Mouse (Mus musculus) T-helper 1 cell (primary cell): ENCODE measurements around the gene Ncor2.

ENCODE experiments used
- in situ Hi-C: fragments of 300-600 bp; cut with MboI, MseI; formaldehyde crosslinking; loops from one replicate; pipeline ENCODE4 v1.15.1; 2025; ENCODE audit warnings: high pct_unique_total_duplicates

Gene Ncor2

DNA sequence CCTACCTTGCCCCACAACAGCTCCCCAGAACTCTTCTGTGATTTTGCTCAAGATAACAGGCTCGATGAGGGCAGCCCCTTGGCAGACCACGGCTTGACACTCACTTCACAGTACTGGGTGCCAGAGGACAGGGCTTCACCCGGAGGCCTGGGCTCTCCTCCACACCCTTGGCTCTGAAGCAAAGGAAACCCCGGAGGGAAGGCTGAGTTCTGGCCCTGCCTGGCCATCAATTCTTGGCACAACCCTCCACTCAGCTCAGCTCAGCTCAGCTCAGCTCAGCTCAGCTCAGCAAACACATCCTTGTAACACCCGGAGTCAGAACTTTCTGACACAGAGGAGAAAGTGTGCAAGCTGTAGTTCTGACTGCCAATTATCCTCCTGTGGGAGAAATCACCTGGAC is 30.3 kb downstream of the Ncor2 start:
- in situ Hi-C loops, result loop anchor here (25.0 kb wide), 2 partner anchors 511 to 1789 kb away; partner anchors contain the start of gene Atp6v0a2

DNA sequence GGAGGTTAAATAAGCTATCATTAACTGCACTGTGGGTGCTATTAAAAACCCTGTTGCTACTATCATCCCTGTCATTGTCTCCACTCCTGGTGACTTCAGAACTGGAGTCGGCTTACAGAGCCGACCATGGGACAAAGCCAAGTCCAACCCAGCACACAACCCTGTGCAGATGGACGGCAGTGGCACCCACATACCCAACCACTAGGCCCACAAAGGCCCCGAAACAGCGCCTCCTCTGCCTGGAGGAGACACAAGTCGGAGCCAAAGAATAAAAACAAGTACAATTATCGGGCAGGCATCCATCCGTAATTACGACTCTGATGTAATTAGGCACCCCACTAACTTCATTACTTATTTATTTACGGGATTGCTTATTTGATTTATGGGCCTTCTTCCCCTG is 30.8 kb downstream of the Ncor2 start:
- in situ Hi-C loops, result loop anchor here (25.0 kb wide), 2 partner anchors 511 to 1789 kb away; partner anchors contain the start of gene Atp6v0a2

DNA sequence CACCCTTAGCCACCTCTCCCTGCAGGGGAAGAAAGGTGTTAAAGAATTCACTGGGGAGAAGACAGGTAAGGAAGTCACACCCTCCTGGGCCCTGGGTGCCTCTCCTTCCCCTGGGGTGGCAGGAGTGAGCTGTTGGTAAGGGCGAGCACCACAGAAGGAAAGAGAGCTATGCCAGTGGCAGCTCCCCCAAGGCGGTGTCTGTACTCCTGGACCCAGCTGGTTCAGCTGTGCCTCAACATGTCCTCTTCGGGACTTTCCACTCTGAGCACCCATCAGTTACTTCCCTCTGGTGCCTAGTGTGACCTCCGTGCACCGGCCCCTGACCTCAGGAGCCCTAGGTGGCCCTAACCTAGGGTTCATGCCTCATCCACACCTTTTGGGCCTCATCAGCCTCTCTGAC is 31.9 kb downstream of the Ncor2 start:
- in situ Hi-C loops, result loop anchor here (25.0 kb wide), 2 partner anchors 510 to 1790 kb away; partner anchors contain the start of gene Atp6v0a2

DNA sequence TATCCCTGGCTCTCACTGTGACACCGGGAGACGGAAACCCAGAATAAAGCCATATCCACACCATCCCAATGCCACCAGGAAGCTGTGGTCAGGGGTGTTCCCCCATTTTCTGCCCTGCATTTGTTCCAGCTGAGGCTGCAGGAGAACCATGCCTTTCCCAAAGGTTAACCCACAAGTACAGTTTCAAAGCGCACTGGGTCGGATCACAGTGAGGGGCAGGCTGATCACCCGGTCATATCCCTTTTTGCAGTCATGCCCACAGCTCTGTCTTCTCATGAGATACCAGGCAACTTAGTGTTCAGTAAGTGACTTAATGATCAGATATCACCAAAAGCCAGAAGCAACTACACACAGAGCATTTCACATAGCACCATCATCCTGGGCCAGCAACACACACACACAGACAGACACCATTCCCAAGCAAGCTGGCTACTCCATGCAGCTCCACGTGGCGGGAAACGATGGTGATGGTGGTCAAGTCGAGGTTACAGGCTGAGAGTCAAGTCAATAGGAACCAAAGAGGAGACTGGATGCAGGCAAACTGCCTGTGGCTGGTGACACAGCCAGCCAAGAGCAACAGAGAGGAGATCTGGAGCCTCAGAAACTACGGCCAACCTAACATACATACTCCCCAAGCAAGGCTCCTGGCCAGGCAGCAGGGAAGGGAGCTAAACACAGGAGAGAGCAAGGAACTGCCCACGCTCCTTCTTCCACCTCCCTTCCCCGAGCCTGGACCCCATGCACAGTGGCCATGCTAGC is 35.7 kb downstream of the Ncor2 start:
- in situ Hi-C loops, result loop anchor here (25.0 kb wide), 2 partner anchors 506 to 1794 kb away; partner anchors contain the start of gene Atp6v0a2

DNA sequence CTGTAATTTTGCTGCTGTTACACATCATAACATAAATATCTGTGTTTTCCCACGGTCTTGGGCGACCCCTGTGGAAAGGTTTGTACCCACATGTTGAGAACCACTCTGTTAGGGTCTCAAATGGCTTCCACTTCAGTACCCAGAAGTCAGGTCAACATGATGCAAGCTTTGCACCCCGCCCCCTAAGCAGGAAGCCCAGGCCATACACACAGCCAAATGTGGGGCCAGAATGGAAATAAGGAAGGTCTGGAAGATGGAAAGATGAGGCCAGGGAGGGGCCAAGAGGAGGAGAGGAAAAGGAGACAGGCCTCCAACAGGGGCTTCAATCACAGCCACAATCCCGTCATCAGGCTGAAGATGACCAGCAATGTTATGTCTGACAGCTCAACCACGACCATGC is 37.1 kb downstream of the Ncor2 start:
- in situ Hi-C loops, result loop anchor here (25.0 kb wide), 2 partner anchors 505 to 1795 kb away; partner anchors contain the start of gene Atp6v0a2

DNA sequence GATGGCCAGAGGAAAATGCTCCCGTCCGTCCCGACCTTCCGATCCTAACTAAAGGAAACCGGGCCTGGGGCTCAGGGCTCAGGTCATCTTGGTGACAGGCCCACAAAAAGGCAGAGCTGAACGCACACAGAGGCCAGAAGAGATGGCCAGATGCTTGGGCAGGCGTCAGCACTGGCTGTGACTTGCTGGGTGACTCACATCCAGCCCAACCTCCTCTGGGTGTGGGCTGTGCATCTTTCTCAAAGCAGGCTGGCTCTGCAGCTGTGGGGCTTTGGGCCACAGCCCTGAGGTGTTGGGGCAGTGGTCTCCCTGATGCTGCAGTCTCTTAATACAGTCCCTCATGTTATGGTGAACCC is 37.5 kb downstream of the Ncor2 start:
- in situ Hi-C loops, result loop anchor here (25.0 kb wide), 2 partner anchors 504 to 1796 kb away; partner anchors contain the start of gene Atp6v0a2

DNA sequence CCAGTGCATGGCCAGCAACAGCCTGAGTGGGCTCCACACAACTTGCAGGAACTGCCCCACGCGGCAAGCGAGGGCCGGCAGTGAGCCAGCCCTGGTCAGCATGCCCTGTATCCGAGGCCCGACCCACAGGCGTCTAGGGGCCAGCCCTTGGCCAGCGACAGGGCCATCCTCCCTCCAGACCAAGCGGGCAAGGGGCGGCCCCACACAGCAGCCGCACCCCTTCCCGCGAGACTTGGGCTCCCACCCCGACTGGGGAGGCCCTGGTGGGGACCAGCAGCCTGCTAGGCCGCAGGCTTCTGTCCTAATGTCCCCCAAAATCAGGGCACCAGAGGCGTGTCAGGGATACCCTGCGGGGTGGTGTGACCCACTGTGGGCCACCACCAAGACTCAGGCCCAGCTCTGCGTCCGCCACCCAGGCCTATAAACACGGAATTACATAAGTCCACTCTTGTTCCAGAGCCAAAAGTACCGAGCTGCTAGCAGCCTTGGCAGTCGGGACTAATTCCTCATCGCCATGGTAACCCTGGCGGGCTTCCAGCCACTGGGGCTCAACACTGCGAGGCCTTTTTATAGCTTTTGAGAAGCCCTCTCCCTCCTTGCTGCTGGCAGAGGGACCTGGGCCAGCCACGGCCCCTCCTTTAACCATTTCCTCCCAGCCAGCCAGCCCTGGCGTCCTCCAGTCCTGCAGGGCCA is 38.0 kb downstream of the Ncor2 start:
- in situ Hi-C loops, result loop anchor here (25.0 kb wide), 2 partner anchors 504 to 1796 kb away; partner anchors contain the start of gene Atp6v0a2

DNA sequence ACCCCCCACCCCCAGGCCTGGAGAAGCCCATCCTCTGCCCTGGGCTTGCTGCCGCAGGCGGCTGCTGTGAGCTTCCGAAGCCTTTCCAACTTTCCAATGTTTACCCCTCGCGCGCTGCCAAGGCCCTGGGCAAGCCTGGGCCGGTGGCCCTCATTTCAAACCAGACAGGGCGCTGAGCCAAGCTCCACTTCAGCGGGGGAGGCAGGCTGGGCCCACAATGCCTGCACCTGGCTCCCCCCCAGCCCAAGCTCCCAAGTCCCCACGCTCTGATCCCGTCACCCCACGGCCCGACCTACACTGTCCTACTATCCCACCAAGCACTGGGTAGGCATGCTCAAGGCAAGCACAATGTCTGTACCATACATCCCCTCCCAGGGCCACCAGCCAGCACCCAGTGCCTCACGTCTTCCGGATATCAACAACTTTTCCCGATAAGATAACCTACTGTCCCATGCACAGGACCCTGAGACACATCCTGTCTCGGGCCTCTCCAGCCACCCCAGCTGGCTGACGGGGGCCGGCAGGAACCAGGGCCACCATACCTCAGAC is 38.8 kb downstream of the Ncor2 start:
- in situ Hi-C loops, result loop anchor here (25.0 kb wide), 2 partner anchors 503 to 1797 kb away; partner anchors contain the start of gene Atp6v0a2

DNA sequence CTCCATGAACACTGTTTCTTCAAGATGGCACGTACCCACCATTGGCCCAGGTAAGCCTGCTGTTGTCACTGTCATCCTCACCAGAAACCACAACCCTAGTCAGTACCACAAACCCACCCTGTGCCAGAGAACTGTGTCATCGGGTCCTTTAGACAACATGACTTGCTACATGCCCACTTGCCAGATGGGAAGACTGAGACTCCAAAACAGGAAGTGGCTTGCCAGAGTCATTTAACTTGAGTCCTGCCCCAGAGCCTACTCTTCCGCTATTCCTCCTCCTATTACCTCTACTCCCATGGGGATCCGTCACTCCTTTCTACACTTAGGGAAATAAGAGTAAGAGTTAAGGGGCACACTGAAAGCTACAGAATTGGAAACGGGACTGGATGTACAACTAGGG is 39.4 kb downstream of the Ncor2 start:
- in situ Hi-C loops, result loop anchor here (25.0 kb wide), 2 partner anchors 502 to 1798 kb away; partner anchors contain the start of gene Atp6v0a2

DNA sequence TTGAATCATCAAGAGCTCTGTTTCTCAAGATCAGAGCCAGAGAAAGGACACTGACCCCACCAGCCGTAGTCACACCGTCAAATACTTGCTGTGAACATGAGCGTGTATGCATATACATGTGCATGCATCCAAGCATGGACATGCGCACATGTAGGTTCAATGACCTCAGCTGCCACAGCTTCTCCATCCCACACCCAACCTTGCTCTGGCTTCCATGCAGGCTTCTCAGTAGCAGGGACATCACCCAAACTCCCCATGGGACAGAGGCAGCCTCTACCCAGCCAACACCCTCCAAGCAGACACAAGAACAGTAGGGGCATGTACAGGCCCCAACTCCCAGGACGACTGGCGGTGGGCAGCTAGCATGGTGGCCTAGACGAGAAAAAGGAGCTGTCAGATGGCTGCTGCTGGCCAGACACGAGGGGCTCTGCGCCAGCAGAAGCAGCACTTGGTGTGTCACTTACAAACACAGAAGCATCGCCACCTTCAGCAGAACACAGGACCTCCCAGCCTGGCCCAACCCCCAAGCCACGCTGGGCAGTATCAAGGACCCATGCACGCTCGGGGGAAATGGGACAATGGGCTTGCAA is 40.1 kb downstream of the Ncor2 start:
- in situ Hi-C loops, result loop anchor here (25.0 kb wide), 2 partner anchors 502 to 1798 kb away; partner anchors contain the start of gene Atp6v0a2

DNA sequence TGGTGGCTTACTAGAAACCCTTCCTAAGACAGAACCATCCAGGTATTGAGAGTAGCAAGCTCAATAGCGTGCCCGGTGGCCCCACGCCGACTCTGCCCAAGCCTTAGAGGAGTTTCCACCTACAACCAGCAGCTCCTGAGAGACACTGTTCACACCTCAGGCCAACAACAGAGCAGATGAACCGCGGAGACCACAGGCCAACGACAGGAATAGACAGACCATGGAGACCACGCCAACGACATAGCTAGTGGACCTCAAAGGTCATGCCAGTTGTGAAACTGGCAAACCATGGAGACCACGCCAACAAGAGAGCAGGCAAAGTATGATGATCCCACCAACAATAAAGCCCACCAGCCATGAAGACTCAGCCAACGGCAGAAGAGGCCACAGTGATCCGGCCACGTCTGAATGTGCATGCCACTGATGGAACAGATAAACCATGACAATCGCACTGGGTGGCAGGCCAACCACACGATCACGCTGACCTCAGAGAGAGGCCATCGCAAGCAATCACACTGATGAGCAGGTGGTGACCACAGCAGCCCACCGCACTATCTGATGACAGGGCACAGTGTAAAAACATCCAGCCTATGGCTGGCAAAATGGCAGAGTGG is 41.2 kb downstream of the Ncor2 start:
- in situ Hi-C loops, result loop anchor here (25.0 kb wide), 2 partner anchors 500 to 1800 kb away; partner anchors contain the start of gene Atp6v0a2

DNA sequence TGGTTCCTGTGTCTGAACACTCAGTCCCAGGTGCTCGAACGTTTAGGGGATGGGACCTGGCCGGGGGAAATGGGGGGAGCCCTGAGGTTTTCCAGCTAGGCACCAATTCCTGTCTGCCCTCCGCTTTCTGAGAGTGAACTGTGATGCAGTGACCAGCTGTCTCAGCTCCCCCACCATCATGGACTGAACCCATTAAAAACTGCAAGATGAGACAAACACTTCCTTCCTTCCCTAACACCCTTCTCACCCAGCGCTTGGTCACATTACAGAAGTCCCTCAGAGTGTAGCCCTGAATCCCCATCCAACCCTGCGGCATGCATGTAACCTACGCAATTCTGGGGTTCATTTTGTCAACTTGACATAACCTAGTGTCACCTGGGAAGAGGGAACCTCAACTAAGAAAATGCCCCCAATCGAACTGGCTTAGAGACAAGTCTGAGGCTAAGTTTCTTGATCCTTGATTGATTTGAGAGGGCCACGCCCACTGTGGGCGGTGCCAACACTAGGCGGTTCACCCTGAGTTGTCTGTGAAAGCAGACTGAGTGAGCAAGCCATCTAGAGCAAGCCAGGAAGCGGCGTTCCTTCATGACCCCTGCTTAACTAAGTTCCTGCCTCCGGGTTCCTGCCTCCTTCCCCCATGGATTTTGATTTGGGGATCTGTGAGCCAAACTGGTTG is 41.9 kb downstream of the Ncor2 start:
- in situ Hi-C loops, result loop anchor here (25.0 kb wide), 2 partner anchors 500 to 1800 kb away; partner anchors contain the start of gene Atp6v0a2

DNA sequence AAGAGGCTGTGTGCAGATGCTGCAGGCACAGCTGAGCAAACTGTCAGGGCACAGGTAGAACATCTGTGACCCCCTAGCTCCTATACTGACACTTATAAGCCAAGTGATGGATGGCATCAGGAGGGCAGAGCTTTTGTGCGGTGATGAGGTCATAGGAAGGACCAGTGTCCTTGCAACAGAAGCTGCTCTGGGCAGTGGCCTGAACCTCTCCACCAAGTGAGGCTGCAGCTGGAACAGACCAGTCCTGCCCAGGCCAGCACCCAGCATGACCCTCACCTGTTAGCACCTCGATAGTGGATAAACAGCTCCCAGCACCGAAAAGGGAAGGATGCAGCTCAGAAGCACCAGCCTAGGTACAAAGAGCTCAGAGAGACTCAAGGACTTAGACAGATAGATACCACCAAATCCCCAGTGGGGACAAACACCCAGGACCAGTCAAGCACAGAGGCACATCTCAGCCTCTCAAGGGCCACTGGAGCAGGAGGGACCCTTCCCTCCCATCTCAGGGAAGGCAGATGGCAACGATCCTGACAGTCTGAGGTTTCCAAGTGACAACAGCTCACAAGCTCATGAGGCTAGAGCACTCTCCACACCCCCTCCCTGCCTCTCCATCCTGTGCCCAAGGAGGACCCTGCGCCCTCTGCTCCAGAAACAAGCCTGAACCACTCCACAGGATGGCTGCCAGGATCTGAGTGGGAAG is 42.6 kb downstream of the Ncor2 start:
- in situ Hi-C loops, result loop anchor here (25.0 kb wide), 2 partner anchors 499 to 1801 kb away; partner anchors contain the start of gene Atp6v0a2

DNA sequence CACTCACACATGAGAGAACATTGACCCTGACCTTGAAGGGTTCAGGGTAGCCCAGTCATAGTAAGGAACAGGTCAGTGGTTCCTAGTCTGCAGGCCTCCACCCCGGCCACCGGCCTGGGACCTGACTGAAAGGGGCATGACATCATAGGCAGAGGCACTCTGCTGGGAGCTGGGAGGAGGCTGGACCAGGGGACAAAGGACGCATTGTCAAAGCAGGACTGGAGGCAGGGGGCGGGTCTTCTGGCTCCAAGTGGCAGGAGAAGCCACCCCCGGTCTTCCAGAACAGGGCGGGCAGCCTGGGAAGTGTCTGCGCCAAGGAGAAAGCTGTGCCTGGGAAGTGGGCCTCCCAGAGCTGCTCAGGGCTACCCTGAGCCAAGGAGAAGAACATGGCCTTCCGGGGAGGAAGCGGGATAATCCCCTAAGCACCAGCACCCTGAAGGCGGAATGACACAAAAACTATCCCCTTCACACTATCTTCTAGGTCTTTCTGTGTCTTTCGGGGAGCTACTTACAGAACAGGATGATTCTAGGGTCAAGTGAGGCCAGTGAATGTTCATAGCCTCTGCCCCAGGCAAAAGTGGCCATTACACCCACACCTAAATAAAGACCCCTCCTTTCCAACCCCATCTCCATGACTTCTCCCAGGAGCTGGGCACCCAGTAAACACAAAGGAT is 44.1 kb downstream of the Ncor2 start:
- in situ Hi-C loops, result loop anchor here (25.0 kb wide), 2 partner anchors 498 to 1802 kb away; partner anchors contain the start of gene Atp6v0a2

DNA sequence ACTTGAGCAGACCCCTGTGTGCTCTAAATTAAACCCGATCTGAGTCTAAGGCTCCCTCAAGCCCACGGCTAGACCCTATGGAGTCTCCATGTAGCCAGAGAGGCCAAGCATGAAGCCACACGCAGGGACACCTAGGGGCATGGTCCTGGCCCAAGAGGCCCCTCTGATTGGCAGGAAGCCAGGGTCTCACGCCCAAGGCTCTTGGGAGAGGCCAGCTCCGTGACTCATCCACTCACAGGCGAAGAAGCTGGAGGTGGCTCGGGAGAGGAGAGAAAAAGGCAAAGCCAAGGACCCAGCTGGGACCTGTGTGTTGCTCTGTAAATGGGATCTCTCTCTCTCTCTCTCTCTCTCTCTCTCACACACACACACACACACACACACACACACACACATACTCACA is 44.6 kb downstream of the Ncor2 start:
- in situ Hi-C loops, result loop anchor here (25.0 kb wide), 2 partner anchors 497 to 1803 kb away; partner anchors contain the start of gene Atp6v0a2

DNA sequence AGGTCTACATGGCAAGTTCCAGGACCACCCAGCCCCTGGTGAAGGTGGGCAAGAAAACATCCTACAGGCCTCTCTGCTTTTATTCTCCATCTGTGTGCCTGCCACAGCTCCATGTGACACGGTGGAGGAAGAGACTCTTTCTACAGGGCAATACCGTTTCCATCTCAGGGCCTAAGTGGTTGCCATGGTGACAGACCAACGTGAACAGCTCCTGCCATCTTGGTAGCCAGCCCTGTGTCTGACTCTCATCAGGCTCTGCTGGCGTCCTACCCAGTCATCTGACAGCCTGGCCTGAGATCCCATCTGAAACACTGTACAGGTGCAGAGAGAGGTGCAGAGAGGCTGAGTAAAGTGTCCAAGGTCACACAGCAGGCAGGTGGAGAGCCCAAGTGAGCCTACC is 45.4 kb downstream of the Ncor2 start:
- in situ Hi-C loops, result loop anchor here (25.0 kb wide), 2 partner anchors 496 to 1804 kb away; partner anchors contain the start of gene Atp6v0a2

DNA sequence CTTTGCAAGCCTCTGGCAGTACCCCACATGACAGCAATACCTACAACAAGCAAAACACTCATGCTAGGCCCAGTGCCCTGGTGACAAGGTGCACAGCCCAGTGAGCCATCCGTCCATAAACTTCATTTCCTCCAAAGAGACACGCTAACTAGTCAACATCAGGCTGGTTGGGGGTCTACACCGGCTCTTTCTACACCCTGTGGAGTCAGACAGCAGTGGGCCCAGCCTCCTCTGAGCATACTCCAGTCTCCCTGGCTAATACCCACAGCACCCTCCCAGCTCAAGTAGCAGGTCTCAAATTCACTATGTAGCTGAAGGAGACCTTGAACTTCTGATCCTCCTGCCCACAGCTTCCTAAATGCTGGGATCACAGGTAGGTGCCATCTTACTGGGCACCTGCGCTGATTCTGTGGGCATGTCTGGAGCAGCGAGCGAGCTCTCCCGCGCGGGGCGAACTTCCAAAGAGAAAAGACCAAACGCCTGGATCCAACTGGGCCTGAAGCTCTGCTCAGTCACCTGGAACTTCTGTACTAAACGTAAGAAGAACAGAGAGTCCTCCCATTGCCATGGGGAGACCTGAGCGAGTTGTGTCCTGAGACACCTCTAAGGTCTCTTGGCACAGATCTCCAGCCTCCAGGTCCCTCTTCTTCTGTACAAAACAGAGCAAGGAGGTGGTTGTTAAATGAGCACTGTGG is 46.3 kb downstream of the Ncor2 start:
- in situ Hi-C loops, result loop anchor here (25.0 kb wide), 2 partner anchors 495 to 1805 kb away; partner anchors contain the start of gene Atp6v0a2

DNA sequence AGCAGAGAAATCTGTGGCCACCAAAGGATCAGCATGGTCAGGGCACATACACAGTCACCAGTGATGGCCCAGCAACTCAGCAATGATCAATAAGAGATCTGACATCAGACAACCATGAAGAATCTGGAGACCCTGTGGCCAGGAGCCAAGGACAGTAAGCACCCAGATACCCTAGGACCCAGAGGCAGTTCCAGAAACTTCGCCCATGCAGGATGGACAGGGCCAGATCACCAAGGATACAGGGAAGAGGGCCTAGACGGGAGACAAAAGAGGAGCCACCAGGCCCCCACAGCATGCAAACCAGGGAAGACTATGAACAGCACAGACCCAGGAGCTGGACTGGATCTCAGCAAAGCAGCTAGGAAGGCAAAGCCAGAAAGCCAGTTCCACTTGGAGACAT is 47.0 kb downstream of the Ncor2 start:
- in situ Hi-C loops, result loop anchor here (25.0 kb wide), 2 partner anchors 495 to 1805 kb away; partner anchors contain the start of gene Atp6v0a2
